Mouse (Mus musculus) heart, embryonic 16.5 days (tissue): ENCODE results near the gene Dock11. TPM values are rescaled to one million over a fixed set of nuclear protein-coding genes. Genes with fewer than 3 reads are reported as not detected.

Experiments
- ATAC-seq: fragments of 200-750 bp; cut with Nextera tagmentation; replicated peaks from 2 replicates; pipeline ENCODE4 v1.8.0; 2017; ENCODE audit warnings: moderate number of reproducible peaks; ENCODE audit not compliant: insufficient read depth, low FRiP score; ENCODE audit errors: extremely low read depth
- H3K27ac ChIP-seq: fragments of 300-500 bp; sonication (generic); 2 replicates; pipeline ENCODE4 v1.5.1; 2014; ENCODE audit warnings: mild to moderate bottlenecking, low read length, control low read depth, moderate library complexity
- H3K27me3 ChIP-seq: fragments of 300-500 bp; sonication (generic); 2 replicates; pipeline ENCODE4 v1.6.1; 2014; ENCODE audit warnings: low read length, mixed read lengths; ENCODE audit not compliant: control insufficient read depth, insufficient read depth
- H3K36me3 ChIP-seq: fragments of 300-500 bp; sonication (generic); 2 replicates; pipeline ENCODE4 v1.6.1; 2014; ENCODE audit not compliant: control insufficient read depth, insufficient read depth
- H3K4me1 ChIP-seq: fragments of 300-500 bp; sonication (generic); 2 replicates; pipeline ENCODE4 v1.6.1; 2014; ENCODE audit warnings: low read length, mixed read lengths; ENCODE audit not compliant: control insufficient read depth, insufficient read depth
- H3K4me2 ChIP-seq: fragments of 300-500 bp; sonication (generic); 2 replicates; pipeline ENCODE4 v1.6.1; 2014; ENCODE audit warnings: low read depth, mild to moderate bottlenecking, control low read depth, low read length
- H3K4me3 ChIP-seq: fragments of 300-500 bp; sonication (generic); 2 replicates; pipeline ENCODE4 v1.5.1; 2014; ENCODE audit warnings: mild to moderate bottlenecking, control low read depth, low read length
- H3K9ac ChIP-seq: fragments of 300-500 bp; sonication (generic); 2 replicates; pipeline ENCODE4 v1.6.1; 2014; ENCODE audit warnings: low read length, control low read depth
- H3K9me3 ChIP-seq: fragments of 300-500 bp; sonication (generic); replicated peaks from 2 replicates; pipeline ENCODE4 v1.6.1; 2016; ENCODE audit warnings: low read length; ENCODE audit not compliant: control insufficient read depth
- WGBS: fragments of 180-500 bp; shearing (Covaris S2); extraction: QIAGEN DNeasy Blood & Tissue Kit; methylation state at CpG from one replicate; pipeline ENCODE4 v1.1.7; 2014; 5-methylcytosine and 5-hydroxymethylcytosine counted together
- polyA plus RNA-seq: library from polyadenylated mRNA; unstranded; fragments of >200 nt; fragmentation: Nextera tagmentation; extraction: Ambion mirVana; gene quantifications from 2 replicates; pipeline ENCODE4 v1.2.1, GENCODE M21; 2015

The Dock11 gene
- polyA plus RNA-seq, 1 experiment from 2014 or later, result 6.0 TPM

GRCm38 (mm10) chrX:36101318-36101717, 212.7 kb downstream of the Dock11 start:
- H3K27me3 ChIP-seq, result no peaks in the 10 kb centered on the region
- H3K9ac ChIP-seq, result no peak overlapping the region
- no peak overlapping the region for H3K4me2 ChIP-seq
- H3K4me1 ChIP-seq, result peaks cover 5% of the 10 kb centered on the region; the same call in 1 of the 2 replicates
- no peaks in the 10 kb centered on the region for H3K9me3 ChIP-seq
- ATAC-seq, result no peak
- WGBS, result 69% methylated on average over 3 of the region's 3 CpGs
- no peaks in the 10 kb centered on the region for H3K36me3 ChIP-seq
- H3K4me3 ChIP-seq, result no peak overlapping the region
- H3K27ac ChIP-seq, result no peak overlapping the region

GRCm38 (mm10) chrX:36108601-36109000, 220.0 kb downstream of the Dock11 start:
- no peak overlapping the region for H3K4me3 ChIP-seq
- ATAC-seq, result no peak
- 38% methylated on average over 3 of the region's 3 CpGs for WGBS

GRCm38 (mm10) chrX:36111622-36112421, 223.2 kb downstream of the Dock11 start, which contains the start of gene Il13ra1:
Gene Il13ra1, plus strand, starts transcription at chrX:36112110.
- 17% methylated on average over 48 of the region's 51 CpGs for WGBS
- ATAC-seq, result peak; percentile 70
- Histone ChIP-seq H3K9me3 (no peaks in the 10 kb centered on the region), H3K4me2 (peak within 1 kb of the TSS; percentile 67), H3K9ac (peak within 1 kb of the TSS; percentile 70), H3K36me3 (no peaks in the 10 kb centered on the region), H3K27me3 (no peaks in the 10 kb centered on the region), H3K4me3 (peak within 1 kb of the TSS; percentile 55), H3K4me1 (no peaks in the 10 kb centered on the region), H3K27ac (peak within 1 kb of the TSS; percentile 56)

More at GRCm38 (mm10) chrX:36108601-36109000, 220.0 kb downstream of the Dock11 start:
- no peak overlapping the region for H3K9ac ChIP-seq
- no peaks in the 10 kb centered on the region for H3K36me3 ChIP-seq
- H3K4me2 ChIP-seq, result no peak overlapping the region
- no peak overlapping the region for H3K27ac ChIP-seq
- no peaks in the 10 kb centered on the region for H3K9me3 ChIP-seq
- peaks cover 5% of the 10 kb centered on the region; the same call in 1 of the 2 replicates for H3K4me1 ChIP-seq
- H3K27me3 ChIP-seq, result no peaks in the 10 kb centered on the region

DNA sequence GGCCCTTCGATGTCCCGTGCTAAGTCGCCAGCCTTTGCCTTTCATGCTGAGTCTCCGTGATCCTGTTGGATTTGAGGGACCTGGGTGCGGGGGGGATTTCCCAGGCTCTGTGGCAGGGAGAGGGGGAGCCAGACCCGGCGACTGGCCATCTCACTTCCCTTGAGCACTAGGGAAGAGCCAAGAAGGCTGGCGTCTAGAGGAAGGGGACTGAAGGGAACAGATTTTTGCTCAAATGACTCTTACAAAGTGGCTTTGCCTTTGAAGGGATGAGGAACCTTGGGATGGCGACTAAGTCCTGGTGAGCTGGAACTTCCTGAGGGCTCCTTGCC, 223.8 kb downstream of the Dock11 start:
- Histone ChIP-seq H3K9me3 (no peaks in the 10 kb centered on the region), H3K27ac (peak overlapping the region; percentile 56), H3K9ac (peak overlapping the region; percentile 70), H3K4me2 (peak overlapping the region; percentile 67), H3K4me3 (peak overlapping the region; percentile 55), H3K27me3 (no peaks in the 10 kb centered on the region), H3K4me1 (no peaks in the 10 kb centered on the region), H3K36me3 (no peaks in the 10 kb centered on the region)
- WGBS, result 8% methylated on average over 9 of the region's 9 CpGs
- 0 out of 2 replicates have a peak, but pooled peaks have one; percentile 17 for ATAC-seq

DNA sequence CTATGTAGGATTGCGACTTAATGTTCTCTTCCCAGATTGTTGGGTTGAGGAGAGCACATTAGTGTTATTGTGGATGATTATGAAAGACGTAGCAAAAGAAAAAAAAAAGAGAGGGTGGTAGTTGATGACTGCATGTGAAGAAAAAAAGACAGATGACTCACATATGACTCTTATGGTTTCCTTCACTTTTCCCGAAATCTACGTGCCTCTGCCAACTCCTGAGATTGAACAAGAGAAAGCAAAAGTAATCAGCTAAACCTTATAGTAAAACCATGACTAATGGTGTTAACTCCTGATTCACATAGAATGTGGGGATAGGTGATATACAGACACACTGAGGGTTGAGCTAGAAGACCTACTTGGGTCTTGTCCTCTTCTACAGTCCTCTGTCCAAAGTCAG, 226.5 kb downstream of the Dock11 start:
- Histone ChIP-seq H3K27me3 (no peaks in the 10 kb centered on the region), H3K27ac (no peak overlapping the region), H3K4me1 (no peaks in the 10 kb centered on the region), H3K9ac (no peak overlapping the region), H3K4me3 (no peak overlapping the region), H3K9me3 (no peaks in the 10 kb centered on the region), H3K4me2 (no peak overlapping the region), H3K36me3 (no peaks in the 10 kb centered on the region)
- no peak for ATAC-seq
- 79% methylated on average over 4 of the region's 4 CpGs for WGBS

Other genes with a start within 250 kb of the Dock11 start
- 31.2 and 33.5 TPM in 2 replicates for gene Il13ra1, start 223.3 kb downstream of the Dock11 start, polyA plus RNA-seq